Mouse (Mus musculus) NIH3T3 (cell line): ENCODE measurements at regions not wholly inside any gene's neighbourhood (a gene's known extent, or its start where the extent isn't known, plus 50 kb on each side); places are given as distances from the start of the nearest gene placed in this dataset.
"Not testable (repeated sequence)": the region's sequence is repeated elsewhere in the genome, so short reads cannot be mapped to it uniquely, and the experiment has no call there.

Source experiments
- DNase-seq: peaks from one replicate; pipeline ENCODE4 v3.0.0-alpha.2; 2012; ENCODE audit warnings: low read depth

DNA sequence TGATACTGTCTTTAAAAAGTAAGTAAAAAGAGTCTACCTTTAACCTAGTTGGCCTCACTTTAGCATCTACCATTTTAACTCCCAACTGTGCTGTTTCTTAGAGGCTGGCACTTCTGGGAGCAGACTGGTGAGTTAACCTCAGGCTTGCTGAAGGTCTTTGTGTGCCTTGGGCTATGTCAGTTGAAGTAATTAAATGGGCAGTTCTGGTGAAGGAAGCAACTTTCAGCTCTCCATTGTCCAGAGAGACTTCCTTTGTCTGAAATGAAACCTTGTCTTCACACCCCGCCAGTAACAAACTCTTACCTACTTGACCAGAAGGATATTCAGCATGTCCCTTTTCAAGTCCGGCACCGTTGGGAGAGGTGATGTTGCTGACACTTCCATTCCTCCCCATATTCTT is 55.5 kb downstream of the Zfp281 start:
- no peak for DNase-seq

DNA sequence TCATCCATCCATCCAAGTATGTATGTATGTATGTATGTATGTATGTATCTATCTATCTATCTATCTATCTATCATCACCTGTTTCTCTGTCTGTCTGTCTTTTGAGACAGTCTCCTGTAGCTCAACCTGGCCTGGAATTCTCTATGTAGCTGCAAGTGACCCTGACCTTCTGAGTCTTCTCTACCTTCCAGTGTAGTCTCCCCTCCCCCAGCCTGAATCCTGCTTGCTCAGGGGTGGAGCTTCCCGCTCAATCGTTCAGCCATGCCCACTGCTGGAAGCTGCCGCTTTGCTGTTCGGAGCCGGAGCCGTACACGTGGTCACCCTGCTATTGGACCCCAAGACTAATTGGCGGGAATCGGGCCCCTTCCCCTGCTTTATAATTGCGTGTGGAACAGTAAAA is 57.6 kb downstream of the Zfp281 start:
- not testable (repeated sequence) for DNase-seq

DNA sequence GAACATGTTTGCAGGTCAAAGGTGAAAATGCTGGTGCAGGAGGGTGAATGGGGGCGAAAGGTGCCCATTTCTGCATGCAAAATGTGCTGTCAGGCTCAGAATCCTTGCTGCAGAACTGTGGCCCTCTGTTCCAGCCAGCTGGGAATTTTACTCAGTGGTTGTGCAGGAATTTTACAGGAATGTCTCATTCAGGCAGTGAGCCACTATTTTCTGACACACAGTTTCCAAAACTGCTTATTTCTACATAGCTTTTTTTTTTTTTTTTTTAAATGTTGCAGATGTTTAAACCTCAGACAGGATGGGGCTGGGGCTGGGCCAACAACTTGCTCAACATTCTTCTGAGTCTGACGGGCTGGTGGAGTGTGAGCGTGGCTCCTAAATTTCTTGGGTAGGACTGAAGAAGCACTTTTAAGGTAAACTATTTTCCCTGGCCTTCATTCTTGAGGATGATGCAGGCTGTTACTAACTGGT is 58.4 kb downstream of the Zfp281 start:
- DNase-seq, result peak; percentile 99

DNA sequence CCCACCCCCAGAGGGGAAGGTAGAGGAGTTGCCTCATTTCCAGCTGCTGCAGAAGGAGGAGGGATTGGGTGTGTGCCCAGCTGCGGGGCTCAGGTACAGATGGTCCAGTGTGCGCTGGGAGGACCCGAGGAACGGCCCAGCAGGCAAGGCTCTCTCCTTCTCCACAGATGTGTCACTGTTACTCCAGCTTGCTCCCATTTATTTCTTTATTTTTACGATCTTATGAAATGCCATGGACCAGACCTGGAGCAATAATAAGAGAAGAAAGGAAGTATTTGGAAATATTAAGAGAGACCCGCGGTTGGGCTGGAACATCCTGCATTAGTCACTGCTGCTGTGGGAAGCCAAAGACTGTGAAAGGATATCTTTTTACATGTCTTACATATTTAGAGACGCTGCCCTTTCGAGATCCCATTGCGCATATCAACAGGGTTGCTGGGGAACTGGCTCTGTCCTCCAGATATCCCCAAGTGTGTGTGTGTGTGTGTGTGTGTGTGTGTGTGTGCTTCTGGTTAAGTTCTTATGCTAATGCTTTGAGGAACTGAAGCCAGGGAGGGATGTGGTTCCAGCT is 58.9 kb downstream of the Zfp281 start:
- DNase-seq, result peak; percentile 88

DNA sequence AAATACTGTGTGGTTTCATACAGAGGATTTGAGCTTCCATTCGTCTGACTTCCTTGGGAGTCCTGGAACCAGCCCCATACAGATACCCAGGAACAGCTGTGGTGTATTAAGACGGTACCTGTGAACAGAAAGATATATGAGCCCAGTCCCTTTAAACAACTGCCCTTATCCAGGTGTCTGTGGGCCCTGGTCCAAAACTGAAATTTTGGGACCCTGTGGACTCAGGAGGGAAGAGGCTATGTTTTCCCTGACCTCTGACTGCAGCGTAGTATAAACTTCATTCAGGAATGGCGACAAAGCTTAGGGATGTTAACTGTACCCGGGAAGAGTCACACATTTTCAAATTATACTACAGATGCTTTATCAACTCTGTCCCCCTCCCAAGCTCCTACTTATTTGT is 59.8 kb downstream of the Zfp281 start:
- DNase-seq, result peak; percentile 44

DNA sequence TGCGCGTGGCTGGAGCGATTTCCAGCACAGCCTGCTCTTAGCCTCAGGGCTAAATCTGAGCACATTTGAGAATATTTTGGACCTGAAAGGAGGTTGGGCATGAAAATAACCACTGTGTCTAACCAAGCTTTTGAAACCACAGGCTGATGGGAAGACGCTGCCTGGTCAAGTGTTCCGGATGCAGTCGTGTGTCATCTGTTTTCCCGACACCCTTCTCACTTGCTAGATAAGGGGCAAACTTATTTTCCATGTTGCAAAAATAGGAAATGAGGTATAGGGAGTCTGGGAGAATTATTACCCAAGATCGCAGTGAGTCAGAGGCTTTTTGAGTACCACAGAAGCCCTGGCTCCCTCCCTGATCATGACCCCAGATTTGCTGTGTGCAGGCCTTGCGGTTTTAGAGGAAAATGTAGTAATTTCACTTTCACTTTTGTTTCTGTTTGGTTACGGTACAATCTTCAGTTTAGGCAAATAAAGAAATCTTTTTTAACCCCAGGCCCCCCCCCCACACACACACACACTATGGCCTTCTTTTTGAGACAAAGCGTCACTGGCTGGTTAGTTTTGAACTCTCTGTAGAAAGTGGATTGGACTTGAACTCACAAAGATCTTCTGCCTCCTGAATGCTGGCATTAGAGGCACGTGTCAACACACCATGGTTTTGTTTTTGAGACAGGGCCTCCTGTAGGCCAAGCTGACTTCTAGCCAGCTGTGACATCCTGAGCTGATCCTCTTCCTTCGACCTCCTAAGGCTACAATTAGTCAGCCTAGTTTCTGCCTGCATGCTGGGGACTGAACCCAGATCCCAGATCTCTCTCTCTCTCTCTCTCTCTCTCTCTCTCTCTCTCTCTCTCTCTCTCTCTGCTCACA is 60.7 kb downstream of the Zfp281 start:
- DNase-seq, result peak; percentile 93

DNA sequence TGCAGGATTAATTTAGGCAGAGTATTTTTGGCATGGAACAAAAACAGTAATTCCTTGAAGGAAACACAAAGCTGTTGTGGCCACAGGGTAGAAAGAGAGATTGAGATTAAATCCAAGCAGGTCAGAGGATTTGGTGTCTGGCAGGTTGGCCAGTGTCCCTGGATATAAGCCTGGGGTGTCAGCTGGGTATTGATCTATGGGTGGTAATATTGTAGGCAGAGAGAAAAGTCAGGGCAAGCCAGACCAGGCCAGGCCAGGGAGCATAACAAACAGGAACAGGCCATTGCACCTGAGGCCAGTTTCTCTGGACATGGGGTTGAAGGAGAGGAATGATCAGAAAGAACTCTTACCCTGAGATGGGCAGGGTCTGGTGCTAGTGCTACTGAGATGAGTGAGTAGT is 61.8 kb downstream of the Zfp281 start:
- no peak for DNase-seq

DNA sequence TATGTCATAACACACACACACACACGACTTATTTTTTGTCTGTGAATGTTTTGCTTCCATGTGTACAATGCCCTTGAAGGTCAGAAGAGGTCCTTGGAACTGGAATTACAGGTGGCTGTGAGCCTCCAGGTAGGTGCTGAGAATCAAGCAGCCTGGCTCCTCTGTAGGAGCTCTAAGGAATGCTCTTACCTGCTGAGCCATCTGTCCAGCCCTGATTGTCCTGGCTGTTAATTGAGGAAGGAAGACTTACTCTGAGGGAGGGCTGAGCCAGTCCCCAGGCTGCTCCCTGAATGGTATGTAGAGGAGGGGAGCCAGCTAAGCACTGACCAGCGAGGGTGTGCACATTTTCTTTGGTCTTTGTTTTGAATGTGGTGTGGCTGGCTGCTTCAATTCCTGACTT is 65.4 kb downstream of the Zfp281 start:
- no peak for DNase-seq

DNA sequence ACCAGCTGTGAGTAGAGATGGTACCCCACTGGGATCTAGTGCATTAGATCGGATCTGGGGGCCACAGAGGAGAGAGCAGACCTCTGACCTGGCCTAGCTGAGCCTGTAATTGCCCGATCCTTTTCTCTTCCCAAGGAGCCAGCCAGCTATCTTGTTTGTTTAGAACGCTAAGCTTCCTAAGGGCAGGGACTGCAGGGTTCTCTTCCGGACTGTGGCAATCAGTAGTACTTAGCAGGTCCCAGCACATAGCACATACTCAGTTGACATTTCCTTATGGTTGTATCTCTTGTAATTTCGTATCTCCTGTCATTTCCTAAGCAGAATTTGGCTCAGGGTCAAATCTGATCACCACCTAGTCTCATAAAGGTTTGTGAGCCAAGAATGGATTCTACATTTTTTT is 68.7 kb downstream of the Zfp281 start:
- DNase-seq, result no peak

DNA sequence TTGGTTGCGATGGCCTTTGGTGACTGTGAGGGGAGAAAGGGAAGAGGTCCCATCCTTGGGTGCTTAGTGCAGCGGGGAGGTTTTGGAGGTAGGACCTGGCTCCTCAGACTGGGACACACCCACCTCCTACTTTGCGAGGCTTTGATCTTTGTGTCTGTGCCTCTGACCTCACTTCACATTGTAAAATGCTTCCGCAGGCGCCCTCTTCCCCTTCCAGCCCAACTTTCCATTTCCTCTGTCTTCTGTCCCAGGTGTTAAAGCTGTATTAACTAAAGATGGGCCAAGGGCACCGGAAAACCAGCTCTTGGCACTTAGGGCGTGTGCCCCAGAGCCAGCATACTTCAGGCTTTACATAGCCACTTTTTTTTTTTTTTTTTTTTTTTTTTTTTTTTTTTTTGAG is 70.3 kb downstream of the Zfp281 start:
- DNase-seq, result no peak

DNA sequence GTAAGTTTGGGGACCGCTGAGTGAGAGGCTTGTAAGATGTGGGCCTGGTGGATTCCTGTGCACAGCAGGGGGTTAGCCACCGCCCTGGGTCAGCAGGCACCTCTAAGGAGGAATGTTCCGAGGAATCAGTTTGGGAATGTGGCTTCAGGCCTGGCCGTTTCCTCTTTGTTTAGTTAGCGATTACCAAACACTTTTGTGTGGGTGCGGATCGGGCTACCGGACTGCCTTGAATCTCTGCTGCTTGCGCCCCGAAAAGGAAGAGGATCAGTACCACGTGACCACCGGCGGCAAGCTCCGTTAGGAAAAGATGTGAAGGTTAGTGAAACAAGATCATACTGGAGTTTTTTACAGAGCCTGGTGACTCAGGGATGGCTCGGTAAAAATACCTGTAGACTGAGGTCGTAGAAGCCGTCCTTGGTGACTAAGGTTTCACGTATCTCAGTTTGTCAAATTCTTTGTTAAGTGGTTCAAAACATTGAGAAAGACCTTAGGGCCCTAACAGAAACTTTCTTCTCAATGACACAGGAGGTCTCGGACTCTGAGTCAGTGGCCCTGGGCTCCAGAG is 71.5 kb downstream of the Zfp281 start:
- peak; percentile 72 for DNase-seq

DNA sequence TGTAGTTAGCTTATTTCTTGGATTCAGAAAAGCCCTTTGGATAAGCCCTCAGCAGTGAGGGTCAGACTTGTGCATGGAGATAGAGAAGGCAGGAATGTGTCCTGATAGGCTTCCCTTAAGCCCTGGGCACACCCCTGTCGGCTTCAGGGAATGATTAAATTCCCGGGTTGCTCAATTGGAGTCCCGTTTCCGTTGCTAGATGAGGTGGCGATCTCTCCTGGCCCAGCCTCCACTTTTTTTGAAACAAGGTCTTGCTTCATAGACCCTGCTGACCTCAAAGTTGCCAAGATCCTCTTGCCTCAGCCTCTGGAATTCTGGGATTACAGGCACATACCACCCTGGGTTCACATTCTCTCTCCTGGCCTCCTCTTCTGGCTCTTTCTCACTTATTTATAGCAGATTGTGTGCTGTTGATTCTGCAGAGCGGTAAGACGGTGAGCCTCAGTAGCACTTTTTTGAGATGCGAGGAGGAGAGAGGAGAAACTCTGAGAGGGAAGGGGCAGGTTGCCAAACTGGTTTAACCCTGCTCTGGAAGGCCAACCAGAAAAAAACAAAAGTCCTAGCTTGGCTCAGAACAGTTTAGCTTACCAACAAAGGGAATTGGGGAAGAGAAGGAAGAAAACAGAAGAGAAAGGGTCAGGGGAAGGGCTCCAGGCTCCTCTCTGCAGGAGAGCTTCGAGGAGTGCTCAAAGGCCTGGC is 73.9 kb downstream of the Zfp281 start:
- peak; percentile 86 for DNase-seq

DNA sequence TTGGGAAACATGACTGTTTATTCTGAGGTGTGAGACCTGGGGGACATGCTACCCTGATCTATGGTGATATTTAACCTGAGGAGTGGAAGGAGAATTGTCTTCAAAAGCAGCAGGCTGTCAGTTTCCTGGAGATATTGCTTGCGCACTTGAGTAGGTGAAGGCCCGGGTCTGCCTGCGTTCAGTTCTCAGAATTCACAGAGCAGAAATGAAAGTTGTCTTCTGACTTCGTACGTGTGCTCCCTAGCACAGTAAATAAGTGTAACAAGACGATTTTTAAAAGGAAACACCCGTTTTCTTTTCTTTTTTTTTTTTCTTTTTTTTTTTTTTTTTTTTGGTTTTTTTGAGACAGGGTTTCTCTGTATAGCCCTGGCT is 74.4 kb downstream of the Zfp281 start:
- DNase-seq, result no peak

DNA sequence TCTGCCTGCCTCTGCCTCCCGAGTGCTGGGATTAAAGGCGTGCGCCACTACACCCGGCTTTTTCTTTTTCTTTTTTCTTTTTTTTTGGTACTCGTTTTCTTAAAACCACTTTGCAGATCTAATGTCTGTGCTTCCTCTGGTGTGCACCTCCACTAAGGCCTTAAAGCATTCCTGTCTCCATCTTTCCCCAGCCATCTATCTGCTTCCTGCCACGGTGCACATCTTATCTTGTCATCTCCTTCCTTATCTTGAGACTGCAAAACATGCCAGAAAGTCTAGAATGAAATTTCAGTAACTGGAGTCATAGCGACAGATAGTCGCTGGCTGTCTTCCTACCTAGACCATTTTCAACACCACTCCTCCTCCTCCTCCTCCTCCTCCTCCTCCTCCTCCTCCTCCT is 74.9 kb downstream of the Zfp281 start:
- DNase-seq, result no peak

DNA sequence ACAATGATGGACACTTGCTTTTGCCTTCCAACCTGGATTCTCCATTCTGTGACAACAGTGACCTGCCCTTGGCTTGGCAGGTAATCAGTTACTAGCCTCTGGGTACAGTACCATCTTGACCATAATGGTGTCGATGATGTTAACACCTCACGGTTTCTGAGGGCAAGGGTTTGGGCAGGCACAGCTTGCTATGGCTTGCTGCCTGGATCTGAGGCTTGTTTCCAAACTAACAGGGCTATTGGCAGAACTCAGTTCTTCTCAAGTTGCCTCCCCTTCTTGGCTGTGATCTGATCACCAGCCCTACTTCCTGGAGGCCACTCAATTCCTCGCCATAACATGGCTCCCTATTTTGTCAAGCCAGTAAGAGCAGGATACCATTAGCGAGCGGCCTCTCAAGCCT is 79.4 kb downstream of the Zfp281 start:
- peak; percentile 26 for DNase-seq

DNA sequence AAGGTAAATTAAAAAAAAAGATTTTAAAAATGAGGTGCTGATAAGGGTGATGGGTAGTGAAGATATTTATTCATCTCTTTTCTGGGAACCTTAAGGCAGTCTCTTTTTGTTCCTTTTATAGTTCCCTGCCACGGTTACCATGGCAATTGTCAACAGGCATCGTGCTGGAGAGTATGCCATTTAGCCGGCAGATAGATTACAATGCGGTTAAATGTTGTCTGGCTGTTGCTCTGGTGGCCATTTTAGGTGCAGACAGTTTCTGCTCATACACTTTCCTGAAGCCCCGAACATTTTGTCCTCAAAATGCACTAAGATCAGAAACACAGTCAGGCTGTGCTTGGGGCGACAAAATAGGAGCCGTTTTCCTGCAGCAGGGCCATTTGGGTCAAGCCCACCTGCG is 81.8 kb downstream of the Zfp281 start:
- DNase-seq, result no peak

DNA sequence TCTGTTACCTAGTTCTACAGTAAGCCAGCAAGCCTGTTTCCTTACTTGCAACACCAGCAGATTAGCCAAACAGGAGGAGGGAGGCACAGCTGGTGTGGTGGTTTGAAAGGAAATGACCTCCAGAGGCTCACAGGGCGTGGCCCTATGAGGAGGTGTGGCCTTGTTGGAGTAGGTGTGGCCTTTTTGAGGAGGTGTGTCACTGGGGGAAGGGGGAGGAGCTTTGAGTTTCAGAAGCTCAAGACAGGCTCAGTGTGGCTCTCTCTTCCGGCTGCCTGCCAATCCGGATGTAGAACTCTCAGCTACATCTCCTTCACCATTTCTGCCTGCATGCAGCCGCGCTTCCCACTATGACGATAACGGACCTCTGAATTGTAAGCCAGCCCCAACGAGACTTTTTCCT is 82.7 kb downstream of the Zfp281 start:
- peak; percentile 42 for DNase-seq

DNA sequence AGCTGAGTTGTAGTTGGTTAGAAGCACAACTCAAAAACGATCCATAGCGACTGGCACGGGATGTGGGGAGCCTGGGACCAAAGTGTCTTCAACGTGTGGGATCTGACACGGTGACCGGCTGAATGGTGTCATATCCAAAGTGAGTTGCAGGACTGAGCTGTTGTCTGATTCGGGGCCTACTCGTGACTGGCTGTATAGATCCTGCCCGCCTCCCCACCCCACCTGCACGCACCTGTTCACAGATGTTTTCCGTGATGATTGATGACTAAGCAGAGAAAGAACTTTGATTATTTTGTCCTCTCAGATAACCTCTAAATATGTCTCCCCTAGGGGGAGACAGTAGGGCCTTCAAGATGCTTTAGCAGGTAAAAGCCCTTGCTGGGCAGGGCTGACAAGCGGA is 83.2 kb downstream of the Zfp281 start:
- DNase-seq, result no peak

DNA sequence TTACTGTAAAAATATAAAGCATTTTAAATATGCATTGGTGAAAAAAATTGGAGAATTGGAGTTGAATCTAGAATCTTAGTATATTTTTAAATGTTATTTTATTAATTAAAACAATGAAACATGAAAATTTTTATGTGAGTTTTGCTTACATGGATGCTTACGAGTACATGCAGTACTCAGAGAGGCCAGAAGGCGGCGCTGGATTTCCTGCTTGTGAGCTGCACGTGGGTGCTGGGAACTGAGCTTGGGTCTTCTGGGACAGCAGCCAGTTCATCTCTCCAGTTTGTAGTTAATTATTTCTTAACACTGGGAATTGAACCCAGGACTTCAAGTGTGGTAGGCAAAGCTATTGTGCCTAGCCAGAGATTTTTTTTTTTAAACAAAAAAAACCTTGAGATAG is 85.5 kb downstream of the Zfp281 start:
- peak; percentile 19 for DNase-seq

DNA sequence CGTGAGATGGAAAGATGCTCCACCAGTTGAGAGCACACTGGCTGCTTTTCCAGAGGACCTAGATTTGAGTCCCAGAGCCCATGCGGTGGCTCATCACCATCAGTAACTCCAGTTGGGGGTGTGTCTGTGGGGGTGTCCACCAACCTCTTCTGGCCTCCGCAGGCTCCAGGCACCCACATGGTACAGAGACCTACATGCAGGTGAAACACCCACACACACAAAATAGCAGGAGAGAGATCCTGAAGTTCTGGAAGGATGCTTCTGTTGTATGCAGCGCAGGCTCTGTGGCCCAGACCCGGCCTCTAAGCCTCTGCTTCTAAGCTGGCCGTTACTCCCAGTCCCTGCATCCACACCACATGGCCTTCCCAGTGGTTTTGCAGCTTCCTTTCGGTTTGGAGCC is 86.5 kb downstream of the Zfp281 start:
- no peak for DNase-seq

DNA sequence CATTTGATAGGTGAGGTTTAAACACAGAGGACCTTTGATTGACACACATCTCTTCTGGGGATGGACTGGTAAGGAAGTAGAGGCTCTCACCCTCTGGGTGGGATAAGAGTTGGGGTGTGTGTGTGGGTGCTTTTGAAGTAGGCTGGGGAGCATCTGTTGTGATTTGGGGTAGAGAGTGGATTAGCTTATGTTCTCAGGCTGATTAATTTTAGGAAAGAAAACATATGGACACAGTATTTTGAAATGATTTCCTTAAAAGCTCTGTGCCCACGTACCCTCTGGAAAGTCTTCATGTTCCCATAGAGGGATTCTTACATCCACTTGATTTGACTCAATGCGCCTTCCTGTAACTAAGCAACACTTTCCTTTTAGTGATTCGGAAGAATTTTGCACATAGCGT is 89.4 kb downstream of the Zfp281 start:
- DNase-seq, result no peak

DNA sequence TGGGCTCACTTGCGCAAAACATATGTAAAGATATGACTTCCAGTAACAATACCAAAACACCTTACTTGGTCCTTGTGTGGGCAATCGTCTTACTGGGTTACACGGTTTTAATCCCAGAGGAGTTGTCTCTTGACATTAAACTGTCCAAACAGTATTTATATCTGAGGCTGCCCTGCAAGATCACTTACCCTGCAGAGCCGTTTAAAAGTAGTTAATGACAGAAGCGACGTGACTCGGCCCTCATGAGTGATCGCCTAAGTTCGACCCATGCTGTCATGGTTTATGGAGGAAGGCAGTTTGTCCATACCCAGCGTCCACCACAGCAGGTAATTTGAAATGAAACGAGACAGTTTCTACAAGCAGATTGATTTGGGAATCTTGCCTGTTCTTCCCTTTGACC is 90.3 kb downstream of the Zfp281 start:
- no peak for DNase-seq
